Mouse (Mus musculus): Measurements from ENCODE around the gene Vps33b.

DNA sequence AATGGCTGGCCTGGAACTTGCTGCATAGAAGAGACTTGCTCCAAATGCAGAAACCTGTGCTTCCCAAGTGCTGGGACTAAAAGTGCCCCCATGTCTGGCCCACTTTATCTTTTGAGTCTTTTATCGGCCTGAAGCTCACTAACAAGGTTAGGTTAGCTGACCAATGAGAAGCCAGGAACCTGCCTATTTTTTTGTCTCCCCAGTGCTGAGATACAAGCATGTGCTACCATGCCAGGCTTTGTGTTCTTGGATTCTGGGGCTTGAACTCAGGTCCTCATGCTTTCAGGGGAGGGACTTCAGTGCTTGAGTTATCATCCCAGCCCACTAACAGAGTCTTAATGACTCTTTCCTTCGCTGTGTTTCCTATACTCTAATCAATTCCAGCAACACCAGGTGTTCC is 11.7 kb upstream of the Vps33b start:
- TF ChIP-seq CTCF (IDR thresholded peaks at IDR 0.05; ENCODE audit: insufficient read depth, low read depth, low read length) (no peak), POLR2A (IDR thresholded peaks at IDR 0.05; ENCODE audit: insufficient read depth, low read depth, low read length) (no peak)
